Mouse (Mus musculus) CH12.LX (cell line): ENCODE measurements around the gene Trim61. TPM values are rescaled to one million over a fixed set of nuclear protein-coding genes. Genes with fewer than 3 reads are reported as not detected.

Experiments
- DNase-seq: peaks from one replicate; pipeline ENCODE4 v3.0.0-alpha.2; 2013; ENCODE audit errors: extremely low read depth
- H3K27ac ChIP-seq: 2 replicates; pipeline ENCODE4 v1.5.1; 2012; ENCODE audit warnings: low read depth, mild to moderate bottlenecking, control low read depth, moderate library complexity; ENCODE audit not compliant: insufficient read depth
- H3K27me3 ChIP-seq: replicated peaks from 2 replicates; pipeline ENCODE3; 2012; ENCODE audit warnings: inconsistent platforms
- H3K36me3 ChIP-seq, 2 experiments: replicated peaks in 1 of 2; 2 replicates each; pipeline versions ENCODE3 to v1.6.1; 2012; ENCODE audit warnings: inconsistent platforms in 1 of 2, low read length in 1 of 2, mild to moderate bottlenecking in 1 of 2, mixed read lengths in 1 of 2, moderate library complexity in 1 of 2; ENCODE audit not compliant: control insufficient read depth in 1 of 2, insufficient read depth in 1 of 2
- H3K4me1 ChIP-seq, 2 experiments: 2 replicates each; pipeline ENCODE4 v1.6.1; 2012; ENCODE audit warnings: inconsistent platforms in 1 of 2, moderate library complexity in 1 of 2; ENCODE audit not compliant: insufficient read depth in 2 of 2, control insufficient read depth in 1 of 2
- H3K4me2 ChIP-seq: 2 replicates; pipeline ENCODE4 v1.6.1; 2012; ENCODE audit warnings: low read depth, mild to moderate bottlenecking, control low read depth; ENCODE audit not compliant: poor library complexity, insufficient read depth, severe bottlenecking
- H3K4me3 ChIP-seq, 3 experiments: fragments of 150-350 bp in 1 of 3; sonication (generic) in 1 of 3; replicated peaks in 1 of 3; 2 replicates each; pipeline versions ENCODE3 to v1.5.1; 2011 to 2012; ENCODE audit warnings: low read depth in 2 of 3, low read length in 2 of 3, mild to moderate bottlenecking in 2 of 3, moderate library complexity in 2 of 3, control low read depth in 1 of 3, improper control_type of control experiment in 1 of 3, inconsistent platforms in 1 of 3, mixed read lengths in 1 of 3; ENCODE audit not compliant: poor library complexity in 1 of 3
- H3K79me2 ChIP-seq: replicated peaks from 2 replicates; pipeline ENCODE4 v1.6.1; 2012; ENCODE audit warnings: mild to moderate bottlenecking, moderate library complexity; ENCODE audit not compliant: control insufficient read depth, poor library complexity, insufficient read depth, severe bottlenecking; ENCODE audit errors: extremely low read depth
- H3K9ac ChIP-seq: 2 replicates; pipeline ENCODE4 v1.6.1; 2012; ENCODE audit warnings: low read depth, mild to moderate bottlenecking, control low read depth, moderate library complexity; ENCODE audit not compliant: insufficient read depth
- H3K9me3 ChIP-seq: replicated peaks from 2 replicates; pipeline ENCODE3; 2012; ENCODE audit warnings: low read length, inconsistent platforms, mixed read lengths
- CHD1 ChIP-seq: IDR thresholded peaks from 2 replicates; pipeline ENCODE4 v1.6.1; 2012; ENCODE audit warnings: low read depth, low read length, improper control_type of control experiment, inconsistent platforms
- CHD2 ChIP-seq: IDR thresholded peaks from 2 replicates; pipeline ENCODE4 v1.6.1; 2011; ENCODE audit warnings: low read length, improper control_type of control experiment
- CTCF ChIP-seq, 2 experiments: IDR thresholded peaks in 1 of 2; conservative IDR thresholded peaks in 1 of 2; 2 replicates each; pipeline ENCODE4 v1.5.1; 2011 to 2012; ENCODE audit warnings: low read depth in 2 of 2, low read length in 2 of 2, improper control_type of control experiment in 1 of 2, inconsistent platforms in 1 of 2, mild to moderate bottlenecking in 1 of 2, moderate library complexity in 1 of 2
- E2F4 ChIP-seq: IDR thresholded peaks from 2 replicates; pipeline ENCODE4 v1.6.1; 2011; ENCODE audit warnings: low read depth, low read length, improper control_type of control experiment; ENCODE audit not compliant: insufficient replicate concordance
- ELF1 ChIP-seq: IDR thresholded peaks from 2 replicates; pipeline ENCODE4 v1.6.1; 2014; ENCODE audit warnings: low read depth, mild to moderate bottlenecking, inconsistent platforms, low read length, improper control_type of control experiment
- ETS1 ChIP-seq: conservative IDR thresholded peaks from 2 replicates; pipeline ENCODE4 v1.6.1; 2012; ENCODE audit warnings: low read depth, mild to moderate bottlenecking, inconsistent platforms, low read length, improper control_type of control experiment, moderate library complexity
- GABPA ChIP-seq: IDR thresholded peaks from 2 replicates; pipeline ENCODE4 v1.6.1; 2012; ENCODE audit warnings: low read depth, low read length, improper control_type of control experiment, inconsistent platforms; ENCODE audit not compliant: insufficient replicate concordance
- HCFC1 ChIP-seq: IDR thresholded peaks from 2 replicates; pipeline ENCODE4 v1.6.1; 2012; ENCODE audit warnings: low read depth, mild to moderate bottlenecking, inconsistent platforms, low read length, improper control_type of control experiment
- JUND ChIP-seq: conservative IDR thresholded peaks from 2 replicates; pipeline ENCODE4 v1.6.1; 2011; ENCODE audit warnings: low read depth, low read length, improper control_type of control experiment
- MAFK ChIP-seq: IDR thresholded peaks from 2 replicates; pipeline ENCODE4 v1.6.1; 2011; ENCODE audit warnings: low read length, improper control_type of control experiment; ENCODE audit not compliant: insufficient replicate concordance
- MAZ ChIP-seq: IDR thresholded peaks from 2 replicates; pipeline ENCODE4 v1.6.1; 2012; ENCODE audit warnings: low read depth, mild to moderate bottlenecking, inconsistent platforms, low read length, improper control_type of control experiment, moderate library complexity
- MEF2A ChIP-seq: IDR thresholded peaks from 2 replicates; pipeline ENCODE4 v1.6.1; 2014; ENCODE audit warnings: low read depth, mild to moderate bottlenecking, inconsistent platforms, low read length, improper control_type of control experiment, borderline replicate concordance
- MYC ChIP-seq: IDR thresholded peaks from 2 replicates; pipeline ENCODE4 v1.6.1; 2011; ENCODE audit warnings: low read depth, mild to moderate bottlenecking, improper control_type of control experiment, low read length
- NELFE ChIP-seq: IDR thresholded peaks from 2 replicates; pipeline ENCODE4 v1.6.1; 2011; ENCODE audit warnings: low read depth, low read length, improper control_type of control experiment
- POLR2A ChIP-seq: IDR thresholded peaks from 2 replicates; pipeline ENCODE4 v1.6.1; 2011; ENCODE audit warnings: low read depth, mild to moderate bottlenecking, improper control_type of control experiment, low read length
- POLR2AphosphoS2 ChIP-seq: IDR thresholded peaks from 2 replicates; pipeline ENCODE4 v1.6.1; 2011; ENCODE audit warnings: low read depth, low read length, improper control_type of control experiment
- RAD21 ChIP-seq: IDR thresholded peaks from 2 replicates; pipeline ENCODE4 v1.6.1; 2011; ENCODE audit warnings: low read depth, mild to moderate bottlenecking, low read length, improper control_type of control experiment, moderate library complexity
- TBP ChIP-seq: conservative IDR thresholded peaks from 2 replicates; pipeline ENCODE4 v1.6.1; 2011; ENCODE audit warnings: low read depth, low read length, improper control_type of control experiment
- TCF12 ChIP-seq: IDR thresholded peaks from 2 replicates; pipeline ENCODE4 v1.6.1; 2014; ENCODE audit warnings: low read depth, mild to moderate bottlenecking, inconsistent platforms, low read length, improper control_type of control experiment
- UBTF ChIP-seq: IDR thresholded peaks from 2 replicates; pipeline ENCODE4 v1.6.1; 2012; ENCODE audit warnings: low read depth, mild to moderate bottlenecking, inconsistent platforms, low read length, improper control_type of control experiment, moderate library complexity
- USF1 ChIP-seq: IDR thresholded peaks from 2 replicates; pipeline ENCODE4 v1.6.1; 2014; ENCODE audit warnings: low read depth, mild to moderate bottlenecking, inconsistent platforms, low read length, improper control_type of control experiment
- ZC3H11A ChIP-seq: IDR thresholded peaks from 2 replicates; pipeline ENCODE4 v1.6.1; 2012; ENCODE audit warnings: low read depth, mild to moderate bottlenecking, inconsistent platforms, low read length, improper control_type of control experiment
- dilution Hi-C: fragments of 300-500 bp; cut with MboI; formaldehyde crosslinking; loops from 2 replicates; pipeline ENCODE4 v1.14.3; 2020; ENCODE audit warnings: low sequenced_read_pairs; ENCODE audit not compliant: extremely low pct_unique_long_range_greater_than_20kb, extremely low pct_ligation_motif_present
- in situ Hi-C: fragments of 300-500 bp; cut with MboI; formaldehyde crosslinking; loops from 3 replicates; pipeline ENCODE4 v1.14.3; 2019; ENCODE audit warnings: low sequenced_read_pairs, low pct_ligation_motif_present, low pct_unique_long_range_greater_than_20kb, mixed read lengths
- polyA plus RNA-seq: library from polyadenylated mRNA; unstranded; fragments of >175 nt; gene quantifications from 2 replicates; pipeline ENCODE4 v1.2.1, GENCODE M21; 2012; ENCODE audit warnings: low read depth; ENCODE audit not compliant: insufficient read length
- total RNA-seq, 2 experiments: library from RNA; depleted of rRNA; stranded (reverse); fragments of 300-350 nt in 1 of 2; fragments of >200 nt in 1 of 2; gene quantifications; 2 replicates each; pipeline ENCODE4 v1.2.3; 2012 to 2014

The Trim61 gene
- total and polyA plus RNA-seq, 3 experiments: not detected

DNA sequence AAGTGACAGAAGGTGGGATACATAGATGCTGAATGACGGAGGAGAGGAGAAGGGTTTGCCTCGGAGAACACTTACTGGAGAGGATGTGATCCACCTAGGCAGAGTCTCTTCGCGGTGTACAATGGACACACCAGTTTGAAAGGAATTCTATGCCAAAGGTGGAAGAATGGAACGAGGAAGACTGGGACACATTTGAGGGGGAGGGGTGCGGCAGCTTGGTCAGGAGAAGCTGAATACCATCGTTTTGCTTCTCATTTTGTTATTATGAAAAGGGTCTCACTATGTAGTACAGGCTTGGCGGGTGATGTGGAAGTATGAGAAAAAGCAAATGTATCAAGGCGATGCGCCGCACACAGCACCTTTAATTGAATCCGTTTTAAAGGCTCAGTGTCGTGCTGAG, 14.7 kb upstream of the Trim61 start:
- DNase-seq: no peak
- no peak overlapping the region for H3K4me2 ChIP-seq
- H3K79me2 ChIP-seq: no peaks in the 10 kb centered on the region
- no peaks in the 10 kb centered on the region for H3K27me3 ChIP-seq
- H3K9me3 ChIP-seq: no peaks in the 10 kb centered on the region
- TF ChIP-seq TCF12: no peak
- TF ChIP-seq CHD1: no peak
- TF ChIP-seq NELFE: no peak
- no peak for TF ChIP-seq POLR2A
- TF ChIP-seq, all 38 proteins: peak for 0
- in situ Hi-C loops (no loop called here), dilution Hi-C loops (no loop called here)
- no peaks in the 10 kb centered on the region for H3K36me3 ChIP-seq
- no peak overlapping the region for H3K9ac ChIP-seq
- peaks cover 3 to 5% of the 10 kb centered on the region in 2 experiments for H3K4me1 ChIP-seq
- no peak overlapping the region for H3K27ac ChIP-seq
- no peak overlapping the region for H3K4me3 ChIP-seq

- no peak for DNase-seq
- Histone ChIP-seq H3K4me3 (no peak overlapping the region), H3K4me1 (peaks cover 2 to 3% of the 10 kb centered on the region in 2 experiments), H3K36me3 (no peaks in the 10 kb centered on the region), H3K4me2 (no peak overlapping the region), H3K9me3 (no peaks in the 10 kb centered on the region), H3K79me2 (no peaks in the 10 kb centered on the region), H3K9ac (no peak overlapping the region), H3K27me3 (no peaks in the 10 kb centered on the region), H3K27ac (no peak overlapping the region)
- dilution Hi-C loops: no loop called here
- TF ChIP-seq UBTF (no peak), CTCF (conservative IDR thresholded peaks at IDR 0.05 in 1 of 2, IDR thresholded peaks at IDR 0.05 in 1 of 2; ENCODE audit: low read depth in 2 of 2, low read length in 2 of 2) (no peak), MYC (no peak), TCF12 (no peak)
- in situ Hi-C loops: no loop called here
Measured at GRCm38 (mm10) chr8:65032107-65032506, 13.8 kb upstream of the Trim61 start.

DNA sequence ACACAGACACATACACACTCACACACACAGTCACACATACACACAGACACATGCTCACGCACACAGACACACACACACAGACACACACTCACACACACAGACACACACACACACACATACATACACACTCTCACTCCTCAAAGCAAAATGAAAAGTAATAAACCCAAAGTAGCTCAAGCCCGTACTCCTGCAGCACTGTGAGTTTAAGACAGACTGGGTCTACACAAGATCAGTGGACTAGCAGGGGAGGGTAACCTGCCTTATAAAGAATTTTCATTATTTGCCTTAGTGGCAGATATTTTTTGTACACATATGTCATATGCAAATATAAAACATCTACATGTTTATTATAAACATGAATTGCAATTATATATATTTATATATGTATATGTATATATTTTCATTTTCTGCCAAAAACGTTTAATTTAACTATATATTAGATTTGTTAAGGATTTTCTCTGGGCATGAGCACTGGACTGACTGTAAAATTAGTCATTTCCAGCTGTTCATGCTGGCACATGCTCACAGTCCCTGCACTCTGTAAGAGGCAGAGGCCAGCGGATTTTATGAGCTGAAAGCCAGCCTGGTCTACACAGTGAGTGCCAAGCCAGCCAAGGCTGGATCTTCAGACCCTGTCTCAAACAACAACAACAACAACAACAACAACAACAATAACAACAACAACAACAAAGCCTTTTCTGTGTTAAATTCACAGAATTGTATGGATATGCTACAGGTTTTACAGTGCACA, 12.6 kb upstream of the Trim61 start:
- no peaks in the 10 kb centered on the region for H3K27me3 ChIP-seq
- H3K4me1 ChIP-seq: peaks cover 0 to 3% of the 10 kb centered on the region in 2 experiments; a peak in 2 of 4 replicates
- in situ Hi-C loops: no loop called here

More for the DNA sequence above, 12.6 kb upstream of the Trim61 start:
- no peaks in the 10 kb centered on the region for H3K36me3 ChIP-seq
- H3K9me3 ChIP-seq: no peaks in the 10 kb centered on the region
- dilution Hi-C loops: no loop called here
- DNase-seq: no peak
- no peaks in the 10 kb centered on the region for H3K79me2 ChIP-seq
- H3K27ac ChIP-seq: no peak overlapping the region
- H3K4me3 ChIP-seq: no peak overlapping the region
- no peak overlapping the region for H3K4me2 ChIP-seq
- TF ChIP-seq RAD21 (no peak), ZC3H11A (no peak), HCFC1 (no peak), POLR2A (no peak), POLR2AphosphoS2 (no peak), CHD1 (no peak), UBTF (no peak), JUND (no peak), TBP (no peak), CTCF (conservative IDR thresholded peaks at IDR 0.05 in 1 of 2, IDR thresholded peaks at IDR 0.05 in 1 of 2; ENCODE audit: low read depth in 2 of 2, low read length in 2 of 2) (no peak), E2F4 (no peak), ETS1 (no peak), CHD2 (no peak), USF1 (no peak), MEF2A (no peak), GABPA (no peak), MAZ (no peak), NELFE (no peak), ELF1 (no peak), MAFK (no peak)
- no peak overlapping the region for H3K9ac ChIP-seq
